ENCODE assay signal across 15 mouse cellular contexts in genomic region chr16:31775924-31776323, GRCm38 (mm10).
"Had no signal": no experiment of that assay in that cellular context is flagged by ENCODE, and none has a peak within 500 bp of the region (broad histone marks: within the 10 kb centered on the region; RNA-seq: fewer than 3 reads in every experiment).

No protein-coding gene starts in this region.

- H3K4me1 ChIP-seq: kidney, embryonic 15.5 days; limb, embryonic 15.5 days; liver, embryonic 12.5 days; midbrain, embryonic 10.5 days; neural tube, embryonic 12.5 days had no signal

- ATAC-seq: liver, embryonic 12.5 days had no signal

- H3K4me3 ChIP-seq: kidney, embryonic 15.5 days; limb, embryonic 15.5 days; liver, embryonic 12.5 days; midbrain, embryonic 10.5 days; myocyte; neural tube, embryonic 12.5 days had no signal

- H3K9ac ChIP-seq: kidney, embryonic 15.5 days; limb, embryonic 15.5 days; liver, embryonic 12.5 days; lung, embryonic 14.5 days; neural tube, embryonic 12.5 days had no signal

- H3K27me3 ChIP-seq: kidney, embryonic 15.5 days; limb, embryonic 15.5 days; liver, embryonic 12.5 days; neural tube, embryonic 12.5 days had no signal

- H3K4me2 ChIP-seq: kidney, embryonic 15.5 days; limb, embryonic 15.5 days; liver, embryonic 12.5 days; lung, embryonic 14.5 days; neural tube, embryonic 12.5 days had no signal

- H3K9me3 ChIP-seq: kidney, embryonic 15.5 days; limb, embryonic 15.5 days; liver, embryonic 12.5 days; midbrain, embryonic 10.5 days; neural tube, embryonic 12.5 days had no signal

- H3K36me3 ChIP-seq: kidney, embryonic 15.5 days; limb, embryonic 15.5 days; liver, embryonic 12.5 days; midbrain, embryonic 10.5 days; neural tube, embryonic 12.5 days had no signal

- DNase-seq: kidney, postnatal 14 days; layer of hippocampus, postnatal 36 days; lung, embryonic 14.5 days; lung, postnatal 10 days; lung, postnatal 4 days; midbrain, embryonic 14.5 days; retina, postnatal 1 day; right cerebral cortex, postnatal 25 days; thymus, postnatal 36 days had no signal

- H3K27ac ChIP-seq: kidney, embryonic 15.5 days; limb, embryonic 15.5 days; liver, embryonic 12.5 days; midbrain, embryonic 10.5 days; neural tube, embryonic 12.5 days had no signal
